Mouse (Mus musculus) stomach, postnatal 0 days (tissue): ENCODE data around the gene Mag.

Experiments used
- CTCF ChIP-seq: IDR thresholded peaks from 2 replicates; pipeline ENCODE4 v1.5.1; 2016; ENCODE audit warnings: antibody characterized with exemption, low read depth, mild to moderate bottlenecking, moderate library complexity
- EP300 ChIP-seq: optimal IDR thresholded peaks from 2 replicates; pipeline ENCODE3; 2016; ENCODE audit warnings: antibody characterized with exemption

DNA sequence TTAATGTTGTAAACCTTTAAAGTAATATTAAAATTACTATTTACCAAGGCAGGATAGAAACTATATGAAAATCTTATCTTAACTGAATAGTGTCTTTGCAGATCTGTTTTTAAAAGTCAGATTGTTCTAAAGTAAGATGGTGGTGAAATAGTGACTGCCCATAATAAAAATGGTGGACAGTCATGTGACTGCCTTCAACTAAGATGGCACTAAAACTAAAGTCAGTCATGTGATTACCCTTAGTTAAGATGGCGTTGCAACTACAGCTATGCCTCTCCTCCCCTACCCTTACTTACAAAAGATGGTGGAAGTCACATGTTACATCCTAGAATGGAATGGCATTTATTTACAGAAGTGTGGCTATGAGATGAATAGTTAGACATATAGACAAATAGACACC is 63.3 kb downstream of the Mag start:
- no peak for TF ChIP-seq EP300
- no peak for TF ChIP-seq CTCF
